Mouse (Mus musculus): ENCODE results near the gene B2m.

GRCm38 (mm10) chr2:122117961-122118958 lies 29.2 kb upstream of the B2m start, which contains the start of gene Spg11:
- TF ChIP-seq CTCF (IDR thresholded peaks at IDR 0.05; ENCODE audit: control insufficient read depth, insufficient read depth, insufficient read length) (no peak), MYOD1 (IDR thresholded peaks at IDR 0.05; ENCODE audit: control insufficient read depth, insufficient read length, low read depth) (no peak), MYOG (IDR thresholded peaks at IDR 0.05; ENCODE audit: control insufficient read depth, extremely low read depth, insufficient read length) (no peak), USF1 (IDR thresholded peaks at IDR 0.05; ENCODE audit: low read depth) (peak; percentile 43)
